ENCODE assay signal across 8 mouse cellular contexts in genomic region chr6:103511972-103512565, GRCm38 (mm10). TPM values are rescaled to one million over a fixed set of nuclear protein-coding genes. Genes with fewer than 3 reads are reported as not detected.
DNase-seq lines count a peak whose midpoint lies in the region; ATAC-seq lines count a peak whose summit lies in the region.

No protein-coding gene starts in this region.

- H3K9ac ChIP-seq in embryonic facial prominence, embryonic 13.5 days: 0 out of 2 replicates have a peak overlapping the region, but pooled peaks have one; percentile 1
- H3K9ac ChIP-seq in midbrain, embryonic 16.5 days (ENCODE audit: low read depth, low read length): peak overlapping the region; percentile 80

- WGBS in embryonic facial prominence, embryonic 13.5 days: under 1% methylated on average over 29 of the region's 29 CpGs
- WGBS in midbrain, embryonic 16.5 days: 0% methylated on average over 29 of the region's 29 CpGs

- H3K4me1 ChIP-seq in embryonic facial prominence, embryonic 13.5 days: peaks cover 19% of the 10 kb centered on the region
- H3K4me1 ChIP-seq in midbrain, embryonic 16.5 days (ENCODE audit: control insufficient read depth, insufficient read depth, low read length): peaks cover 26% of the 10 kb centered on the region

- DNase-seq in ES-CJ7 (ENCODE audit: low read depth, low spot score): peak; percentile 86
- peak; percentile 9 to 42 for DNase-seq in adrenal gland, postnatal 36 days
- DNase-seq in induced T-regulatory cell, adult 2 months (ENCODE audit: low read depth): peak; percentile 10
- DNase-seq in left cerebral cortex, postnatal 10 days (ENCODE audit: extremely low spot score in 1 of 2, low spot score in 2 of 2): peak; percentile 65 to 83
- DNase-seq in thymus, adult 18-20 months: peak; percentile 17 to 23

- peak overlapping the region; percentile 66 for H3K4me2 ChIP-seq in embryonic facial prominence, embryonic 13.5 days
- peak overlapping the region; percentile 58 for H3K4me2 ChIP-seq in midbrain, embryonic 16.5 days (ENCODE audit: low read length)

- no peaks in the 10 kb centered on the region for H3K36me3 ChIP-seq in embryonic facial prominence, embryonic 13.5 days
- H3K36me3 ChIP-seq in midbrain, embryonic 16.5 days (ENCODE audit: control insufficient read depth, insufficient read depth, low read length): no peaks in the 10 kb centered on the region

- H3K9me3 ChIP-seq in embryonic facial prominence, embryonic 13.5 days: no peaks in the 10 kb centered on the region
- no peaks in the 10 kb centered on the region for H3K9me3 ChIP-seq in midbrain, embryonic 16.5 days (replicated peaks; ENCODE audit: control insufficient read depth, low read length, poor library complexity, severe bottlenecking)

- peaks cover 47% of the 10 kb centered on the region for H3K27me3 ChIP-seq in embryonic facial prominence, embryonic 13.5 days
- H3K27me3 ChIP-seq in midbrain, embryonic 16.5 days (ENCODE audit: control insufficient read depth, insufficient read depth, low read depth, low read length): no peaks in the 10 kb centered on the region

- peak; percentile 17; the same call in 1 of the 2 replicates for ATAC-seq in embryonic facial prominence, embryonic 13.5 days (ENCODE audit: insufficient number of reproducible peaks, insufficient read depth, low FRiP score, low TSS enrichment, low read depth)
- ATAC-seq in midbrain, embryonic 16.5 days: peak; percentile 87
- ATAC-seq in erythroid progenitor cell, adult 5-6 weeks (replicated peaks; ENCODE audit: low FRiP score, poor library complexity, severe bottlenecking): no peak

- intact Hi-C loops in left cerebral cortex, postnatal 10 days (cut with DNase I): loop anchor here (2.0 kb wide), 2 partner anchors 171 to 205 kb away; no protein-coding TSS in a partner anchor

- peak overlapping the region; percentile 35 for H3K4me3 ChIP-seq in embryonic facial prominence, embryonic 13.5 days
- H3K4me3 ChIP-seq in midbrain, embryonic 16.5 days (ENCODE audit: low read depth, low read length): peak overlapping the region; percentile 53

- no peak overlapping the region for H3K27ac ChIP-seq in embryonic facial prominence, embryonic 13.5 days
- H3K27ac ChIP-seq in midbrain, embryonic 16.5 days (ENCODE audit: low read length): peak overlapping the region; percentile 99

RNA-seq across cellular contexts. Expression of gene Chl1, which starts 1.7 kb away (rescaled TPM):
- total RNA-seq in adrenal gland, postnatal 36 days (2021): 1 to 10 TPM; 1.3 to 2.9 TPM
- polyA plus RNA-seq in embryonic facial prominence, embryonic 13.5 days (2015; fragmentation: Nextera tagmentation; extraction: Ambion mirVana): 3.7 and 4.2 TPM in 2 replicates
- total RNA-seq in left cerebral cortex, postnatal 10 days (2021): 100 to 1,000 TPM; 311 to 349 TPM
- 178 and 202 TPM in 2 replicates for polyA plus RNA-seq in midbrain, embryonic 16.5 days (2015; fragmentation: Nextera tagmentation; extraction: Ambion mirVana)
- not detected in 2 replicates for total RNA-seq in erythroid progenitor cell, adult 5-6 weeks (2015; ENCODE audit: low replicate concordance)
- total RNA-seq in erythroid progenitor cell, adult 5-6 weeks (2017; ENCODE audit: low replicate concordance): 0.64 TPM in 1 of 2 replicates, not detected in the other

Comparison
In these comparisons a context has a peak if more than half of its experiments do, and no peak if none do; other contexts are left out.
1. DNase-seq: peak in every context shown above with its lines; median percentile 86 in ES-CJ7; 74 in left cerebral cortex, postnatal 10 days; 26 in adrenal gland, postnatal 36 days; 20 in thymus, adult 18-20 months; 10 in induced T-regulatory cell, adult 2 months.
2. RNA of gene Chl1, which starts 1.7 kb away (total RNA-seq): 311 to 349 TPM in left cerebral cortex, postnatal 10 days; 1.3 to 2.9 TPM in adrenal gland, postnatal 36 days and 0.64 TPM in erythroid progenitor cell, adult 5-6 weeks; every median in the first group is over 10 times any median in the second.